Mouse (Mus musculus) cerebellum, adult 2 months (tissue): Measurements from ENCODE around the gene Sema4d. TPM values are rescaled to one million over a fixed set of nuclear protein-coding genes. Genes with fewer than 3 reads are reported as not detected.

ENCODE experiments used
- DNase-seq, 2 experiments: peaks; one replicate each; pipeline ENCODE4 v3.0.0; 2021
- H3K27ac ChIP-seq: fragments of 200-500 bp; 2 replicates; pipeline ENCODE4 v1.5.1; 2012; ENCODE audit warnings: low read length, control low read depth, inconsistent platforms; ENCODE audit not compliant: insufficient read depth
- H3K27me3 ChIP-seq: fragments of 200-500 bp; 2 replicates; pipeline ENCODE4 v1.6.1; 2012; ENCODE audit warnings: inconsistent platforms, mild to moderate bottlenecking, low read length, moderate library complexity; ENCODE audit not compliant: control insufficient read depth, insufficient read depth
- H3K4me1 ChIP-seq: fragments of 200-500 bp; 2 replicates; pipeline ENCODE4 v1.6.1; 2011; ENCODE audit warnings: low read length; ENCODE audit not compliant: control insufficient read depth, insufficient read depth
- H3K4me3 ChIP-seq: fragments of 200-500 bp; replicated peaks from 2 replicates; pipeline ENCODE3; 2011; ENCODE audit warnings: mild to moderate bottlenecking, low read depth, low read length, control low read depth; ENCODE audit not compliant: insufficient read depth
- CTCF ChIP-seq: fragments of 200-500 bp; IDR thresholded peaks from 2 replicates; pipeline ENCODE4 v1.5.1; 2011; ENCODE audit warnings: low read depth, mild to moderate bottlenecking, control low read depth, low read length, moderate library complexity, borderline replicate concordance; ENCODE audit not compliant: insufficient read depth
- POLR2A ChIP-seq: fragments of 200-500 bp; IDR thresholded peaks from 2 replicates; pipeline ENCODE4 v1.6.1; 2011; ENCODE audit warnings: low read length, control low read depth, borderline replicate concordance; ENCODE audit not compliant: insufficient read depth
- WGBS: fragments of 180-500 bp; shearing (Covaris S2); methylation state at CpG from one replicate; pipeline ENCODE4 v1.1.7; 2018; 5-methylcytosine and 5-hydroxymethylcytosine counted together
- polyA plus RNA-seq: library from polyadenylated mRNA; depleted of rRNA; stranded (reverse); fragments of >200 nt; gene quantifications from 2 replicates; pipeline ENCODE4 v1.2.3, GENCODE M21; 2012

Sema4d gene
- polyA plus RNA-seq, 1 experiment: 116 TPM

DNA sequence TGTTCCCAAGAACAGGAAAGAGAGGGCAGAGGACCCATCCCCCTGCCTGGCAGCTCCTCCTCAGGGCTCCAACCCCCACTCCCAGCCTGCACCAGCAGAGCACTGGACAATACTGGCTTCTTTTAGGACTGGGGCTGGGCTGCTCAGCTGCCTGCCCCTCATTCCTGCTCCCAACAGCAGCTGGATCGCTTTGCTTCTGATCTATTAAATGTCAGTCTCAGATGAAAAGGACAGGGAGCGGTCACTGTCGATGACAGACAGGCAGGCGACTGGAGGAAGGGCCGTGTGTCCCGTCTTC is 40.4 kb downstream of the Sema4d start:
- TF ChIP-seq POLR2A (no peak), CTCF (no peak)
- WGBS: 53% methylated on average over 6 of the region's 6 CpGs
- H3K27ac ChIP-seq: 0 out of 2 replicates have a peak overlapping the region, but pooled peaks have one; percentile 6
- H3K27me3 ChIP-seq: no peaks in the 10 kb centered on the region
- no peak overlapping the region for H3K4me3 ChIP-seq
- no peak for DNase-seq
- peaks cover 59% of the 10 kb centered on the region for H3K4me1 ChIP-seq

DNA sequence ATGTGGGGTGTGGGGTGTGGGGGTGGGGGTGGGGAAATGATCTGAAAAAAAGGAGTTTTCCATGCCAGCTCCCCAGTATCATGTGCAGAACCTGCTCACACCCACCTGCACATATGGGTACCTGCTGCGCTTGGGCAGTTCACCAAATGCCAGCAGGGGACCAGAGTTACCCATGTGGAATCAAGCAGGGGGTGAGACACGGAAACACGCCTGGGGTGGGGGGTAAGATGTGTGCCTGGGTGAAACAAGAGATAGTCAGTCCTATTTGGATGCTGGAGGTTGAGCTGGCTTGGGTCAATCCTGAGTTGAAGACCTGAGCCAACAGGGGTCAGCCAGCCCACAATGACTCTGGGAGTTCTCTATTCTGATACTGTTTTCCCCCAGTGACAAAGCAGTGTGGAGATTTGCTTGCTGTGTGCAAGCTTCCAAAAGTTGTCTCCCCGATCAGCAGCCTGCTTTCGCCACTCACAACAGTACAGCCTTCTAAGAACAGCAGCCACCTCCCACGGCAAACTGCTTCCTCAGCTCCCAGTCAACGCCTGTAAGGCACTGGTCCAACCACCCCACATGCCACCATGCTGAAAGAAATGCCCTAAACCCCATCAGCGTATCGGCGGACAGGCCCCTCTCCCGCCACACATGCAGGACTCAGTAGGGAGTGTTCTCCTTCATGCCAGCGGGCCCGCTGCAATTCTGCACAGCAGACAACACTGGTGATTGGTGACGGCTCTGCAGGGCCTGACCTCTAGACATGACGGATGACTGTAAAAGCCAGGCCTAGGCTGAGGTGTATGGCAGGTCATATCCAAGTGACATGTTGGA is 41.0 kb downstream of the Sema4d start:
- no peak overlapping the region for H3K27ac ChIP-seq
- TF ChIP-seq CTCF: no peak
- no peak for TF ChIP-seq POLR2A
- H3K27me3 ChIP-seq: no peaks in the 10 kb centered on the region
- H3K4me1 ChIP-seq: peaks cover 64% of the 10 kb centered on the region
- peak; percentile 55 to 60 for DNase-seq
- H3K4me3 ChIP-seq: no peak overlapping the region
- WGBS: 15% methylated on average over 15 of the region's 15 CpGs

DNA sequence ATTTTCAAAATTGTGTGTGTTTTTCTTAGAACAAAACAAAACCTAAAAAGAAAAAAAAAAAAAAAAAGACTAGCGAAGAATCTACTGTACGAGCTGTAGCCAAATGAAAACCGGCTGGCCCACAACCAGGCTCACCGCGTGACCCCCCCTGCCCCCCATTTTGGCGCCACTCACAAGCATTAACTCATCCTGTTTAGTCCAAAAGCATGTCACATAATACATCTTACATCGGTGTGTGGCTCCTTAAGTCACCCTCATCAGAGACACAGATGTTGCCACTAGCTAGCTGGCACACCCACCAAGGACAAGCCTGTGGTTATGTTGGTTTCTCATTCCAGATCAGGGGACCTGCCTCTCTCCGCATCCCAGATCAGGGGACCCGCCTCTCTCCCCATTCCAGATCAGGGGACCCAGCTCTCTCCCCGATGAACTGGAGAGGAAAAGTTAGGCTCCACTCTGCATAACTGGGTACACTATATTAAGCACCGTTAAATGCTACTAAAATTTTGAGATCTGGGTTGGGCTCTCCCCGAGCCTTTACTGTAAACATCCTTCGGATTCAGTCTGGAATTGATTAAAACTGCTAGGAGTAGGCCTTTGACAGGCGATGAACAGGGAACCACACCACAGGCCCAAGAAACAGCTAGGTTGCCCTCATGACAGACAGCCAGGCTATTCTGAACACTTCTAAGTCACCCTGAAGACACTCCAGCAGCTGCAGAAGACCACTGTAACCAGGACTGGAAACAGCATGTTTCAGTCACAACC is 43.8 kb downstream of the Sema4d start:
- TF ChIP-seq POLR2A (no peak), CTCF (no peak)
- Histone ChIP-seq H3K4me3 (no peak overlapping the region), H3K27me3 (no peaks in the 10 kb centered on the region), H3K4me1 (peaks cover 65% of the 10 kb centered on the region), H3K27ac (no peak overlapping the region)
- 50% methylated on average over 14 of the region's 14 CpGs for WGBS
- DNase-seq: no peak

DNA sequence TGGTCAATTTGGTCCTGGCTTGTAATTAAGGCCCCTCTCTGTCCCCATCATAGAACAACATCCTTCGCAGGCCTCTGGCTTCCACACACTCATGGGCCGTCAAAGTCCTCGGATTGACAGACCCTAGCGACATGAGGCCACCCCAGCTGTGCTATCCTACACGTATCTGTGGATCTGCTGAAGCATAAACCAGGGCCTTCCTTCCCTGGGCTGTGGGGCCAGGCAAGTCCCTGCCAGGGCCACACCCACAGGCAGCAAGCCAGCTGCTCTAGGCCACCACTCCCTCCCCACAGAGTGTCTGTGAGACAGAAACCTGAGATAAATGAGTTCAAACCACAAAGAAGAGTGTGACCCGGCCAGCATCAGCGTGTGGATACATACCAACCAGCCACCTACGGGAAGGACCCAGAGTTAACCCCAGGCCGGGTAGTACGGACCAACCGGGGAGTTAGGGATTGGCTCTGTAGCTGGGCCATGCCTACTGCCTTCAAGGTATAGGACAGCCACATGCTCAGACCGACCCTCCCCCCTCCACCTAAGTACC is 45.5 kb downstream of the Sema4d start:
- Histone ChIP-seq H3K4me3 (no peak overlapping the region), H3K27me3 (no peaks in the 10 kb centered on the region), H3K4me1 (peaks cover 55% of the 10 kb centered on the region), H3K27ac (no peak overlapping the region)
- peak; percentile 54 for DNase-seq
- 36% methylated on average over 12 of the region's 12 CpGs for WGBS
- TF ChIP-seq POLR2A (no peak), CTCF (no peak)

DNA sequence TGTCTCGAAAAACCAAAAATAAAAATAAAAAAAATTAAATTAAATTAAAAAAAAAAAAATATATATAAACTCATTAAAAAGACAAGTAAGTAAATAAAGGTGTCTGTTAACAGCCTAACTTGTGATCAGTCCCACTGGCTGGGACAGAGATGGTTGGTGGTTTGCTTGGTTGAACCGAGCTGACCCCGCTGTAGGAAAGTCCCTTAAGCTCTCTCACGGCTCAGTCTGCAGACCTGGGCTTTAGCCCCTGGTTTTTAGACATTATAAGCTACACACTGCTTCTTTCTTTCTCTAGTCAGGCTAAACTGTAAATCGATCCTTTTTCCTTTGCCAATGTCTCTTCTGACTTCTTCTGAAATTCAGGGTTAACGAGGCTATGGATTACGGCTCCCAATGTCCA is 46.5 kb downstream of the Sema4d start:
- TF ChIP-seq POLR2A: no peak
- TF ChIP-seq CTCF: no peak
- no peak for DNase-seq
- 73% methylated on average over 7 of the region's 7 CpGs for WGBS
- Histone ChIP-seq H3K4me1 (peaks cover 53% of the 10 kb centered on the region), H3K27ac (no peak overlapping the region), H3K4me3 (no peak overlapping the region), H3K27me3 (no peaks in the 10 kb centered on the region)

DNA sequence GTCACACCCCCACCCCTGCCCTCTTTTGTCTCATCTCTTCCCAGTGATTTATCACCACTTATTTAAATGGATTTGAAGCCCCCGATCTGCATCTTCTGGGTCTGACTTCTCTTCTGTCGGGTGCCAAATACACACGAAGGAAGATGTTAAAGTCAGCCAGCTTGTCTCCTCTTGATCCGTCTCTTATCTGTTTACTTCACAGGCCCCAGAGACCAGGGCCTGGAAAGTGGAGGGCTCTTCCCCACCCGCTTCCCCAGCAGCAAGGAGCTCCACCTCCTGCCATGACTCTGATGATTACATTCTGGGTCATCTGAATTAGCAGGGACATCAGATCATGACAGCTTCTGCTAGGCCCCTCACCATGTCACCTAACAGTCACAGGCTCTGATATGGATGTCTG is 47.7 kb downstream of the Sema4d start:
- Histone ChIP-seq H3K27me3 (no peaks in the 10 kb centered on the region), H3K27ac (no peak overlapping the region), H3K4me3 (no peak overlapping the region), H3K4me1 (peaks cover 46% of the 10 kb centered on the region)
- WGBS: 59% methylated on average over 5 of the region's 5 CpGs
- no peak for TF ChIP-seq POLR2A
- TF ChIP-seq CTCF: no peak
- DNase-seq: no peak

DNA sequence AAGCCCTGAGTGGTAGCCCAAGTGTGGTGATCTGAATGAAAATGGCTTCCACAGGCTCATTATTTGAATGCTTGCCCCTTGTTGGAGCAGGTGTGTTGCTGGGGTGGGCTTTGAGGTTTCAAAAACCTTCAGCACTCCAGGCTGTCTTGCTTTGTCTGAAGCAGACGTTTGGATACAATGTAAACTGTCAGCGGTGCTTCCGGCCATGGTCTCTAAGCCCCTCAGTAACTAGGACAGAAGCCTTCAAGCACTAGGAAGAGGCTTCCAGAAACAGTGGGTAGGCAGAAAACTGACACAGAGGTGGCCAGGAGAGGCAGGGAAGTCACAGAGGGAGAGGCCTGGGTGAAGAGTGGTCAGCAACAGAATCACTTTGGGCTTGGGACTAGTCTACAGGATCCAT is 49.7 kb downstream of the Sema4d start:
- Histone ChIP-seq H3K27me3 (no peaks in the 10 kb centered on the region), H3K27ac (no peak overlapping the region), H3K4me3 (no peak overlapping the region), H3K4me1 (peaks cover 49% of the 10 kb centered on the region)
- 68% methylated on average over 3 of the region's 3 CpGs for WGBS
- no peak for TF ChIP-seq CTCF
- TF ChIP-seq POLR2A: no peak
- no peak for DNase-seq
